Mouse (Mus musculus) natural killer cell, adult 2 months (primary cell): Measurements from ENCODE around the gene Epb41l2.

Source experiments
- DNase-seq, 2 experiments: peaks; one replicate each; pipeline ENCODE4 v3.0.0; 2022; ENCODE audit warnings: low spot score in 2 of 2

Epb41l2 gene

GRCm38 (mm10) chr10:25365158-25365557 is 5.6 kb downstream of the Epb41l2 start:
- DNase-seq, result no peak

GRCm38 (mm10) chr10:25365708-25366107 is 6.1 kb downstream of the Epb41l2 start:
- DNase-seq, result no peak

GRCm38 (mm10) chr10:25366691-25367090 is 7.1 kb downstream of the Epb41l2 start:
- peak; percentile 36 to 76 for DNase-seq

- no peak for DNase-seq
Observed at GRCm38 (mm10) chr10:25368928-25369327, 9.3 kb downstream of the Epb41l2 start.

- DNase-seq, result no peak
Observed at GRCm38 (mm10) chr10:25369691-25370090, 10.1 kb downstream of the Epb41l2 start.

GRCm38 (mm10) chr10:25371336-25371735 is 11.7 kb downstream of the Epb41l2 start:
- DNase-seq, result no peak

GRCm38 (mm10) chr10:25371915-25372371 is 12.3 kb downstream of the Epb41l2 start:
- DNase-seq, result no peak

GRCm38 (mm10) chr10:25372510-25373148 is 13.0 kb downstream of the Epb41l2 start:
- DNase-seq, result no peak

GRCm38 (mm10) chr10:25375036-25375435 is 15.4 kb downstream of the Epb41l2 start:
- DNase-seq, result no peak

GRCm38 (mm10) chr10:25380746-25381481 is 21.3 kb downstream of the Epb41l2 start:
- DNase-seq, result no peak

- DNase-seq, result no peak
Observed at GRCm38 (mm10) chr10:25381951-25382350, 22.4 kb downstream of the Epb41l2 start.

- DNase-seq, result no peak
Observed at GRCm38 (mm10) chr10:25383171-25383570, 23.6 kb downstream of the Epb41l2 start.

- no peak for DNase-seq
Observed at GRCm38 (mm10) chr10:25384391-25384790, 24.8 kb downstream of the Epb41l2 start.

- no peak for DNase-seq
Observed at GRCm38 (mm10) chr10:25385811-25386580, 26.4 kb downstream of the Epb41l2 start.

GRCm38 (mm10) chr10:25386868-25387267 is 27.3 kb downstream of the Epb41l2 start:
- no peak for DNase-seq

- DNase-seq, result no peak
Observed at GRCm38 (mm10) chr10:25387268-25387667, 27.7 kb downstream of the Epb41l2 start.

GRCm38 (mm10) chr10:25392786-25393185 is 33.2 kb downstream of the Epb41l2 start:
- DNase-seq, result no peak

- no peak for DNase-seq
Observed at GRCm38 (mm10) chr10:25393721-25394120, 34.1 kb downstream of the Epb41l2 start.

- peak in 1 of 2 experiments; percentile 9 for DNase-seq
Observed at GRCm38 (mm10) chr10:25395236-25395886, 35.8 kb downstream of the Epb41l2 start.

GRCm38 (mm10) chr10:25396859-25397258 is 37.3 kb downstream of the Epb41l2 start:
- no peak for DNase-seq

GRCm38 (mm10) chr10:25397767-25398690 is 38.4 kb downstream of the Epb41l2 start:
- no peak for DNase-seq
